Mouse (Mus musculus) CH12.LX (cell line): ENCODE results near the gene Cfap99.

Experiments used
- EP300 ChIP-seq: IDR thresholded peaks from 2 replicates; pipeline ENCODE4 v1.6.1; 2011; ENCODE audit warnings: low read length, improper control_type of control experiment
- RCOR1 ChIP-seq: conservative IDR thresholded peaks from 2 replicates; pipeline ENCODE4 v1.6.1; 2012; ENCODE audit warnings: low read depth, mild to moderate bottlenecking, inconsistent platforms, low read length, improper control_type of control experiment
- SIN3A ChIP-seq: IDR thresholded peaks from 2 replicates; pipeline ENCODE4 v1.6.1; 2012; ENCODE audit warnings: low read length, improper control_type of control experiment, inconsistent platforms

DNA sequence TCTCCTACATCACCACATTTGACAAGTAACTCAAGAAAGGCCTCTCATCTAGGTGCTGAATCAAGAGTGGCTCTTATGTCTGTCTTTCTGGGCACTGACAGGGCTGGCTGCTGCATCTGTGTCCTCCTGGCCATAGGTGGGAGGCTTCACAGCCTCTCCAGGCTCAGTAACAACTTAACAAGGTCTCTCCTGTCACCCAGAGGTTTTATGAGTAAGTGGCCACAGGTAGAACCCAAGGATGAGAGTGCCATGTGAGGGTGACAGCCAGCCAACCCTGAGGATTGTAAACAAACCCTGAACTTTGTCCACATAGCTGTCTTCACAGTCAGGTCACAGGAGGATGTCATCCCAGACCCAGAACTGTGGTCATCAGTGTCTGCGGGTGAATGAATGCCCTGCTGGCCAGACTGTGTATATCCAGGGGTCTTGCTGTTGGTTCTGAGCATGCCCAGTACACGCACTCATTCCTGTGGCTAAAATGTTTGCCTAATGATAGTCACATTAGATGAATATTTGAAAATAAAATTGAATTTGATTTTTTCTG is 31.2 kb downstream of the Cfap99 start:
- TF ChIP-seq SIN3A = no peak
- no peak for TF ChIP-seq EP300
- TF ChIP-seq RCOR1 = no peak
